In the genomic region with DNA sequence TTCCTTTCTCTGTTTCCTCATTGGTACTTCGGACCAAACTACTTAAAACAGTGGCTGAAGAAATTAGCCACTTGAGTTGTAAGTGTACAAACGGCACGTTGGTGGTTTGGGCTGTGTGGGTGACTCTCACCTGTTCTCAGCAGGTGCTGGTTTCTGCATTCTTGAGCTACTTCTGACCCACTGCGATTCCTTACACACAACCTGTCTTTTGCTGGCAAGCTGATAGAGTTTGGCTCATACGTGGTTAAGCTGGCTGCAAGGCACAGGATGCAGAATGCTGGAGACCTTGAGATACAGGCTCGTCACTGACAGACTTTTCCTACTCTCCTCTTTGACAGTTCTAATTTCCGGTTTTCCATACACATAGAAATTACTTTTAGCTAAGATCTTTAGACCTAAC, we compare ENCODE assay signal across 26 mouse cellular contexts. TPM values are rescaled to one million over a fixed set of nuclear protein-coding genes. Genes with fewer than 3 reads are reported as not detected.
"Had no signal": no experiment of that assay in that cellular context is flagged by ENCODE, and none has a peak within 500 bp of the region (broad histone marks: within the 10 kb centered on the region; RNA-seq: fewer than 3 reads in every experiment).

No protein-coding gene starts in this region.

- ATAC-seq: hindbrain, embryonic 16.5 days; inflammation-experienced regulatory T-cells, adult 6 months; intestine, embryonic 15.5 days; intestine, postnatal 0 days; liver, embryonic 12.5 days had no signal

- H3K36me3 ChIP-seq: heart, embryonic 10.5 days; heart, embryonic 12.5 days; hindbrain, embryonic 10.5 days; hindbrain, embryonic 12.5 days; intestine, embryonic 15.5 days; limb, embryonic 13.5 days; limb, embryonic 15.5 days; liver, embryonic 12.5 days had no signal

- H3K9ac ChIP-seq: heart, embryonic 12.5 days; hindbrain, embryonic 12.5 days; hindbrain, embryonic 14.5 days; intestine, embryonic 15.5 days; limb, embryonic 13.5 days; limb, embryonic 15.5 days; liver, embryonic 12.5 days; liver, embryonic 14.5 days had no signal

- H3K27ac ChIP-seq: heart, embryonic 10.5 days; hindbrain, embryonic 10.5 days; hindbrain, embryonic 12.5 days; hindbrain, embryonic 14.5 days; intestine, embryonic 15.5 days; layer of hippocampus, adult 2 months; limb, embryonic 13.5 days; limb, embryonic 15.5 days; liver, embryonic 12.5 days; liver, embryonic 14.5 days had no signal

- H3K27me3 ChIP-seq: heart, embryonic 12.5 days; hindbrain, embryonic 12.5 days; intestine, embryonic 15.5 days; limb, embryonic 13.5 days; limb, embryonic 15.5 days; liver, embryonic 12.5 days had no signal

- DNase-seq: gastrocnemius, postnatal 25 days; heart, adult 18-20 months; heart, postnatal 10 days; heart, postnatal 4 days; kidney, adult 18-20 months; kidney, adult 8-10 months; kidney, postnatal 10 days; kidney, postnatal 25 days; kidney, postnatal 4 days; left cerebral cortex, postnatal 4 days; lung, adult 18-20 months had no signal

- H3K9me3 ChIP-seq: heart, embryonic 10.5 days; heart, embryonic 12.5 days; hindbrain, embryonic 10.5 days; hindbrain, embryonic 12.5 days; intestine, embryonic 15.5 days; limb, embryonic 13.5 days; limb, embryonic 15.5 days; liver, embryonic 12.5 days had no signal

- H3K4me3 ChIP-seq: heart, embryonic 10.5 days; heart, embryonic 12.5 days; hindbrain, embryonic 10.5 days; hindbrain, embryonic 12.5 days; intestine, embryonic 15.5 days; layer of hippocampus, adult 2 months; limb, embryonic 13.5 days; limb, embryonic 15.5 days; liver, embryonic 12.5 days had no signal

- H3K4me1 ChIP-seq: heart, embryonic 10.5 days; heart, embryonic 12.5 days; intestine, embryonic 15.5 days; limb, embryonic 13.5 days; limb, embryonic 15.5 days; liver, embryonic 12.5 days had no signal

RNA-seq across cellular contexts. Expression of gene Bend6, which starts 19.9 kb away (rescaled TPM):
- total RNA-seq: granulocyte monocyte progenitor cell, adult 5-6 weeks had no signal
